Mouse (Mus musculus): ENCODE results near the gene Cdkl3. TPM values are rescaled to one million over a fixed set of nuclear protein-coding genes. Genes with fewer than 3 reads are reported as not detected.

The Cdkl3 gene
- 8.5 and 9.4 TPM in 2 replicates for polyA plus RNA-seq (2014; fragmentation: Nextera tagmentation; extraction: Ambion mirVana)

DNA sequence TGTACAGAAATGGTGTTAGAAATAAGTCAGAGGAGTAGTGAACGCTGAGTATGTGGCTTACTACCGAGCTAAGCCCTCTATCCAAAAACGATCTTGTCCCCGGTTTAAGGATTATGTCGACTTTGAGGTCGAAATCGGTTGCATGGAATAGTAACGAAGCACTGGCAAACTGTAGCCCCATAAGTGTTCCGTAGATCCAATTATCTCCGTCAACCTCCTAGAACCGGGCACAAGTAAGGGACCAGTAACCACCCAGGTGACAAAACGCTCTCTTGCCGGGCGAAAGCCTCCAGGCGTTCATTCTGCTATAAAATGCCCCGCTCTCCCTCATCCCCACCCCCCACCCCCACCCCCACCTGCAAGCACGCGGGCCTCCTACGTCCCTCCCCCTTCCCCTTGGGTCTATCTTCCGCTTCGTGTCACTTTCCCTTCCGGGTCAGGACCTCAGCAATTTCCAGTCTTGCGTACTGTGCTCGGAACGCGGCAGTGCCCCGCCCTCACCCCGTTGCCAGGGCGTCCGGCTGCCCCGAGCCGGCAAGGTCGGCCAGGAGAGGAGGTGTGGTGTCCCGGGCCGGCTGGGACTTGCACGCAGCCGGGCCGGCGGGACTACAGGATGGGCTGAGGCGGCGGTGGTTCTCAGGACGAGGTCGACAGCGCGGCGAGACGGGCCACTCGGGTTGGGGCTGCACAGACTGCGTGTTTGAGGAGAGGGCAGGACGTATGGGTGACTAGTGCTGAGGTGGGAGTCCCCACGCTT lies at the start of gene Cdkl3:
Gene Cdkl3 (plus strand): TSS at position 450 of the 757 bp plus-strand sequence.
- peak; percentile 86 for ATAC-seq (ENCODE audit: insufficient read depth)
- no peak for TF ChIP-seq CTCF (IDR thresholded peaks at IDR 0.05; ENCODE audit: low read depth)

DNA sequence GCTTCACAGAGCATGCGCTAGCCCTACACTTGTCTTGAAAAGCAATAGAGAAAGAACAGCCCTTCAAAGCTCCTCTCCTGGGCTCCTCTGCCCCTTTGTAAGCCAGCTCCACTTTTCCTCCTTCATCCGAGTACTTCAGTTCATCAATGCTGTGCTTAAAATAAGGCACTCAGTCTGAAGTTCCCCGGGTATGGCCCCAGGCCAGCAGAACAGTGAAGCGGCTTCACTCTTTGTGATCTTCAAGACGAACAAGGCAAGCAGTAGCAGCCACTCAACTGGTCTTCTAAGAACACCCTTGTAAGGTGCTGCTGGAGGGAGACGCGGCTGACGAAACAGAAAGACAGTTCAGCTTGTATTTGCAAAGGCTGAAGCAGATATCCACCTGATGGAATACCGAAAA lies 47.9 kb upstream of the Cdkl3 start:
- Histone ChIP-seq H3K9me3 (ENCODE audit: low read depth, low read length) (no peaks in the 10 kb centered on the region), H3K27me3 (ENCODE audit: insufficient read depth, low read length) (no peaks in the 10 kb centered on the region), H3K4me2 (no peak overlapping the region), H3K9ac (no peak overlapping the region), H3K36me3 (ENCODE audit: insufficient read depth) (no peaks in the 10 kb centered on the region), H3K27ac (ENCODE audit: low read depth) (no peak overlapping the region), H3K4me1 (ENCODE audit: insufficient read depth) (no peaks in the 10 kb centered on the region), H3K4me3 (ENCODE audit: low read depth, low read length) (no peak overlapping the region)
- no peak for ATAC-seq (ENCODE audit: insufficient read depth)
- DNase-seq, result peak; percentile 35
- no peak for TF ChIP-seq CTCF (IDR thresholded peaks at IDR 0.05; ENCODE audit: low read depth)
- WGBS, result 54% methylated on average over 9 of the region's 9 CpGs

More for the DNA sequence above, at the start of gene Cdkl3:
- Histone ChIP-seq H3K27me3 (ENCODE audit: insufficient read depth, low read length) (no peaks in the 10 kb centered on the region), H3K36me3 (ENCODE audit: insufficient read depth) (no peaks in the 10 kb centered on the region), H3K9ac (peak within 1 kb of the TSS; percentile 72), H3K9me3 (ENCODE audit: low read depth, low read length) (no peaks in the 10 kb centered on the region), H3K4me3 (ENCODE audit: low read depth, low read length) (peak within 1 kb of the TSS; percentile 67), H3K4me1 (ENCODE audit: insufficient read depth) (peaks cover 12% of the 10 kb centered on the region), H3K4me2 (peak within 1 kb of the TSS; percentile 75), H3K27ac (ENCODE audit: low read depth) (peak within 1 kb of the TSS; percentile 93)
- peak; percentile 98 for DNase-seq
- WGBS, result under 1% methylated on average over 51 of the region's 51 CpGs

DNA sequence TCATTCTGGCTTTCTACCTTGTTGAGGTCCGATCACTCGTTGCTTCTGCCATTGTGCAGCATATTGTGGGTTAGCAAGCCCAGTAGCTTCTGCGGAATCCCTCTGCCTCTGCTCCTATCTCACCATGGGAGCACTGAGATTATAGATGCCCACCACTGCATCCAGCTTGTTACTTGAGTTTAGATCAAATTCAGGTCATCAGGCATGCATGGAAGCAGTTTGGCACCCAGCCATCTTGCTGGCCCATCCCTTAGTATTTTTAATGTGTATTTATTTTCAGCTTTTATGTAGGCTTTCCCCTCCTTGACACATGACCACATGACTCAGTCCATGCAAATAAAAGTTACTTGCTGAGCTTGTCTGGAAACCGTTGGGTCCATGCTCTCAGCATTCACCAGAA lies 46.3 kb upstream of the Cdkl3 start:
- no peak for TF ChIP-seq CTCF (IDR thresholded peaks at IDR 0.05; ENCODE audit: low read depth)
- H3K27ac ChIP-seq (ENCODE audit: low read depth), result no peak overlapping the region
- H3K36me3 ChIP-seq (ENCODE audit: insufficient read depth), result no peaks in the 10 kb centered on the region
- ATAC-seq (ENCODE audit: insufficient read depth) (no peak), DNase-seq (peak; percentile 10)
- no peaks in the 10 kb centered on the region for H3K27me3 ChIP-seq (ENCODE audit: insufficient read depth, low read length)
- no peaks in the 10 kb centered on the region for H3K4me1 ChIP-seq (ENCODE audit: insufficient read depth)
- no peak overlapping the region for H3K4me2 ChIP-seq
- H3K9ac ChIP-seq, result no peak overlapping the region
- H3K9me3 ChIP-seq (ENCODE audit: low read depth, low read length), result no peaks in the 10 kb centered on the region
- 74% methylated on average over 4 of the region's 4 CpGs for WGBS
- H3K4me3 ChIP-seq (ENCODE audit: low read depth, low read length), result no peak overlapping the region

DNA sequence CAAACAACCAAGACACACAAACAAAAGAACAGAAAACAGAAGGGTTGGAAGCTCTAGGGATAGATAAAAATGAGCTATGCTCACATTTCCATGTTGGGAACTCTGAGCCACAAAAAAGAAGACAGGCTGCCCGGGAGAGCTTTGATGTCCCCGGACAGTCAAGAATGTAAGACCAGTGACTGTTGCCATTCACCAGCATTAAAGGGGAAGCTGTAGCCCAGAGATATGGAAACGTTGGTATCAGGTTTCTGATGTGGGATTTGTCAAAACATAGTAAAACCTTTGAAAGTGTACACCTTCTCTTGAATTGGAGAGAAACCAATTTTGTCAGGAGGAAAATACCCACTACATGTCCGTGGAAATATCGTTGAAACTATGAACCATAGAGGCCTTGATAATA lies 44.5 kb upstream of the Cdkl3 start:
- ATAC-seq (ENCODE audit: insufficient read depth), result no peak
- H3K27ac ChIP-seq (ENCODE audit: low read depth), result no peak overlapping the region
- no peaks in the 10 kb centered on the region for H3K36me3 ChIP-seq (ENCODE audit: insufficient read depth)
- H3K27me3 ChIP-seq (ENCODE audit: insufficient read depth, low read length), result no peaks in the 10 kb centered on the region
- H3K9ac ChIP-seq, result no peak overlapping the region
- no peaks in the 10 kb centered on the region for H3K4me1 ChIP-seq (ENCODE audit: insufficient read depth)
- no peak overlapping the region for H3K4me3 ChIP-seq (ENCODE audit: low read depth, low read length)
- no peak for TF ChIP-seq CTCF (IDR thresholded peaks at IDR 0.05; ENCODE audit: low read depth)
- no peaks in the 10 kb centered on the region for H3K9me3 ChIP-seq (ENCODE audit: low read depth, low read length)
- DNase-seq, result no peak
- 83% methylated on average over 5 of the region's 5 CpGs for WGBS
- no peak overlapping the region for H3K4me2 ChIP-seq

DNA sequence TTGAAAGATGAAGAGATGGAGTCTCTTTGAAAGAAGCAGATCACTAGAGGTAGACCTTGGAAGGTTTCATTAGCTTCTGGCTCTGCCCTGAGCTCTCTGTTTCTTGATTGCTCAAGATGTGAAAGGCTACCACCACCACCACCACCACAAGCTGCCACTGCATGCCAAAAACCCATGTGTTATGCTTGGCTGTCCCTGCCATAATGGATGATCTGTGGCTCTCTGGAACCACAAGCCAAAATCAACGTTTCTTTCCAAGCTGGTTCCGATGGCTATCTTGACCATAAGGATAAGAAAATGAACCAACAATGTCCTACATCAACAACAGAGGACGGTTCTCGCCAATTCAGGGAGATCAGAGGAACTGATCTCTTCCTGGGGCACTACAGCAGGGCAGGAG lies 44.0 kb upstream of the Cdkl3 start:
- Histone ChIP-seq H3K9ac (no peak overlapping the region), H3K4me2 (no peak overlapping the region), H3K27ac (ENCODE audit: low read depth) (no peak overlapping the region), H3K27me3 (ENCODE audit: insufficient read depth, low read length) (no peaks in the 10 kb centered on the region), H3K4me1 (ENCODE audit: insufficient read depth) (no peaks in the 10 kb centered on the region), H3K4me3 (ENCODE audit: low read depth, low read length) (no peak overlapping the region), H3K9me3 (ENCODE audit: low read depth, low read length) (no peaks in the 10 kb centered on the region), H3K36me3 (ENCODE audit: insufficient read depth) (no peaks in the 10 kb centered on the region)
- DNase-seq (no peak), ATAC-seq (ENCODE audit: insufficient read depth) (no peak)
- TF ChIP-seq CTCF (IDR thresholded peaks at IDR 0.05; ENCODE audit: low read depth), result no peak
- WGBS, result 87% methylated on average over 4 of the region's 4 CpGs

DNA sequence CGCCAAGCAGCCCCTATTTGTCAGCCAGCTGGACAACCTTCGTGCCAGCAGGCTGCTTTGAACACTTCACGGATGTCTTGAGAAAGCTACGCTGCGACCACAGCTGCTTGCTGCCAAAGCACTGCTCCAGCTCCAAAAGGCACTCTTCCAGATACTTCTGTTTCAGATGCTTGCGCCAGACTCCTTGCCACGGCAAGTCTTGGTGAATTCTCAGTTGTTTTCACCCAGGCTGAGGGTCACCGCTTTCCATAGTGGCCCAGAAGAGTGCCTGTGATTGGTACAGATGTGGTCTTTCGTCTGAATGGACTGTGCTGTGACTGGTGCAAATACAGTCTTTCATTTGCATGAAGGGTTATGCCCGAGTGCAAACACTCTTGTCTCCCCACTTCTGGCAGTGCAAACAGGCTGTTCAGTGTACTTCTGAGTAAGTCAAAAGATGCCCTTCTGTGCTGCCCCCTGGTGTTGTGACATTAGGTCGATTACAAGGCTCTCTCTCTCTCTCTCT lies 43.0 kb upstream of the Cdkl3 start:
- 53% methylated on average over 11 of the region's 11 CpGs for WGBS
- no peaks in the 10 kb centered on the region for H3K4me1 ChIP-seq (ENCODE audit: insufficient read depth)
- no peak overlapping the region for H3K4me3 ChIP-seq (ENCODE audit: low read depth, low read length)
- H3K36me3 ChIP-seq (ENCODE audit: insufficient read depth), result no peaks in the 10 kb centered on the region
- H3K9me3 ChIP-seq (ENCODE audit: low read depth, low read length), result no peaks in the 10 kb centered on the region
- no peak overlapping the region for H3K4me2 ChIP-seq
- no peaks in the 10 kb centered on the region for H3K27me3 ChIP-seq (ENCODE audit: insufficient read depth, low read length)
- DNase-seq (peak; percentile 50), ATAC-seq (ENCODE audit: insufficient read depth) (peak; percentile 47; the same call in 1 of the 2 replicates)
- no peak overlapping the region for H3K9ac ChIP-seq
- peak overlapping the region; percentile 54; the same call in 1 of the 2 replicates for H3K27ac ChIP-seq (ENCODE audit: low read depth)
- peak; percentile 54 for TF ChIP-seq CTCF (IDR thresholded peaks at IDR 0.05; ENCODE audit: low read depth)

DNA sequence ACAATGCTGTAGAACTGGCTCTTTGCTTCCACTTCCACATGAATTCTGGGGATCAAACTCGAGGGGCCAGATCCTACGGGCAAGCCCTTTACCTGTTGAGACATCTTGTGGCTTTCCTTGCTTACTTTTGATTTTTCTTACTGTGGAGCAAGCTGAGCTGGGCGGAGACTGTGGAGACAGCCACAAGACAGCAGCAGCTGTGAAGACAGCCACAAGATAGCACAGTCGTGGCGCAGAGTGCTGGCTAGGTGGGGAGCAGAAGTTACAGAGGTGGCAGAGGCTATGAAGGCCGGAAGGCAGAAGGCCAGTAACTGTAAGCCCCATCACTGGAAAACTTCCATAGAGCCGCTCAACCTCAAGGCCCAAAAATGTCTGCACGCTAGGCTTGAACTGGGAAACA lies 42.3 kb upstream of the Cdkl3 start:
- DNase-seq, result no peak
- H3K36me3 ChIP-seq (ENCODE audit: insufficient read depth), result no peaks in the 10 kb centered on the region
- H3K4me3 ChIP-seq (ENCODE audit: low read depth, low read length), result no peak overlapping the region
- TF ChIP-seq CTCF (IDR thresholded peaks at IDR 0.05; ENCODE audit: low read depth), result no peak
- H3K27ac ChIP-seq (ENCODE audit: low read depth), result no peak overlapping the region; the same call in 1 of the 2 replicates
- H3K27me3 ChIP-seq (ENCODE audit: insufficient read depth, low read length), result no peaks in the 10 kb centered on the region
- H3K9me3 ChIP-seq (ENCODE audit: low read depth, low read length), result no peaks in the 10 kb centered on the region
- 86% methylated on average over 8 of the region's 8 CpGs for WGBS
- ATAC-seq (ENCODE audit: insufficient read depth), result no peak
- no peaks in the 10 kb centered on the region for H3K4me1 ChIP-seq (ENCODE audit: insufficient read depth)
- no peak overlapping the region for H3K9ac ChIP-seq
- H3K4me2 ChIP-seq, result no peak overlapping the region

All from lung, embryonic 14.5 days (tissue).